Mouse (Mus musculus) forebrain, postnatal 0 days (tissue): ENCODE measurements around the gene Lrrc1. TPM values are rescaled to one million over a fixed set of nuclear protein-coding genes. Genes with fewer than 3 reads are reported as not detected.

Experiments
- ATAC-seq: fragments of 200-750 bp; cut with Nextera tagmentation; 2 replicates; pipeline ENCODE4 v1.8.0; 2017; ENCODE audit warnings: mild to moderate bottlenecking, moderate library complexity
- DNase-seq: peaks from one replicate; pipeline ENCODE4 v3.0.0-alpha.2; 2015
- H3K27ac ChIP-seq: fragments of 300-500 bp; sonication (generic); 2 replicates; pipeline ENCODE4 v1.5.1; 2014; ENCODE audit warnings: low read depth, mild to moderate bottlenecking, antibody characterized with exemption, low read length, moderate library complexity, mixed read lengths
- H3K27me3 ChIP-seq: fragments of 300-500 bp; sonication (generic); 2 replicates; pipeline ENCODE4 v1.6.1; 2014; ENCODE audit warnings: mild to moderate bottlenecking, low read length, mixed read lengths; ENCODE audit not compliant: insufficient read depth
- H3K36me3 ChIP-seq: fragments of 300-500 bp; sonication (generic); 2 replicates; pipeline ENCODE4 v1.6.1; 2014; ENCODE audit warnings: mild to moderate bottlenecking, moderate library complexity; ENCODE audit not compliant: insufficient read depth
- H3K4me1 ChIP-seq: fragments of 300-500 bp; sonication (generic); 2 replicates; pipeline ENCODE4 v1.6.1; 2014; ENCODE audit warnings: antibody characterized with exemption; ENCODE audit not compliant: insufficient read depth
- H3K4me2 ChIP-seq: fragments of 300-500 bp; sonication (generic); 2 replicates; pipeline ENCODE4 v1.6.1; 2014; ENCODE audit warnings: low read depth, mild to moderate bottlenecking, moderate library complexity
- H3K4me3 ChIP-seq: fragments of 300-500 bp; sonication (generic); 2 replicates; pipeline ENCODE4 v1.5.1; 2014; ENCODE audit warnings: low read depth, low read length, mixed read lengths
- H3K9ac ChIP-seq: fragments of 300-500 bp; sonication (generic); 2 replicates; pipeline ENCODE4 v1.6.1; 2014; ENCODE audit warnings: mild to moderate bottlenecking
- H3K9me3 ChIP-seq: fragments of 300-500 bp; sonication (generic); 2 replicates; pipeline ENCODE4 v1.6.1; 2016; ENCODE audit warnings: low read length
- CTCF ChIP-seq: sonication (generic); IDR thresholded peaks from 2 replicates; pipeline ENCODE4 v1.5.1; 2016; ENCODE audit warnings: antibody characterized with exemption, control low read depth, low read depth
- WGBS: fragments of 180-500 bp; shearing (Covaris S2); extraction: QIAGEN DNeasy Blood & Tissue Kit; methylation state at CpG from one replicate; pipeline ENCODE4 v1.1.7; 2014; 5-methylcytosine and 5-hydroxymethylcytosine counted together
- polyA plus RNA-seq: library from polyadenylated mRNA; unstranded; fragments of >200 nt; fragmentation: Nextera tagmentation; extraction: Ambion mirVana; gene quantifications from 2 replicates; pipeline ENCODE4 v1.2.1, GENCODE M21; 2015
- total RNA-seq: library from RNA; depleted of rRNA; stranded (reverse); fragments of >200 nt; gene quantifications from 2 replicates; pipeline ENCODE4 v1.2.3, GENCODE M21; 2014

The Lrrc1 gene
- total and polyA plus RNA-seq, 2 experiments from 2014 or later: 5.4 to 14.8 TPM

- H3K4me3 ChIP-seq: peak overlapping the region; percentile 82
- H3K27ac ChIP-seq: no peak overlapping the region
- DNase-seq (peak; percentile 49), ATAC-seq (0 out of 2 replicates have a peak, but pooled peaks have one; percentile 13)
- H3K4me2 ChIP-seq: peak overlapping the region; percentile 97
- peaks cover 8% of the 10 kb centered on the region; the same call in 1 of the 2 replicates for H3K4me1 ChIP-seq
- H3K27me3 ChIP-seq: no peaks in the 10 kb centered on the region
- 0 out of 2 replicates have a peak, but pooled peaks have one; percentile 19 for TF ChIP-seq CTCF
- H3K36me3 ChIP-seq: no peaks in the 10 kb centered on the region
- 1% methylated on average over 40 of the region's 40 CpGs for WGBS
- H3K9ac ChIP-seq: peak overlapping the region; percentile 70
- H3K9me3 ChIP-seq: no peaks in the 10 kb centered on the region
Measured at GRCm38 (mm10) chr9:77543351-77544321, 1.0 kb downstream of the Lrrc1 start.

- Histone ChIP-seq H3K4me1 (peaks cover 8% of the 10 kb centered on the region; the same call in 1 of the 2 replicates), H3K4me2 (no peak overlapping the region), H3K27me3 (no peaks in the 10 kb centered on the region), H3K9me3 (no peaks in the 10 kb centered on the region), H3K4me3 (no peak overlapping the region), H3K36me3 (no peaks in the 10 kb centered on the region), H3K27ac (no peak overlapping the region), H3K9ac (no peak overlapping the region)
- DNase-seq: no peak
- ATAC-seq: no peak
- WGBS: 96% methylated on average over 7 of the region's 7 CpGs
- TF ChIP-seq CTCF: no peak
Measured at GRCm38 (mm10) chr9:77541556-77541955, 3.1 kb downstream of the Lrrc1 start.

- no peak overlapping the region for H3K27ac ChIP-seq
- H3K9ac ChIP-seq: no peak overlapping the region
- H3K4me1 ChIP-seq: peaks cover 10% of the 10 kb centered on the region; the same call in 1 of the 2 replicates
- TF ChIP-seq CTCF: no peak
- DNase-seq: no peak
- H3K36me3 ChIP-seq: no peaks in the 10 kb centered on the region
- no peak for ATAC-seq
- H3K4me2 ChIP-seq: no peak overlapping the region
- WGBS: 92% methylated on average over 9 of the region's 9 CpGs
- no peaks in the 10 kb centered on the region for H3K27me3 ChIP-seq
- no peaks in the 10 kb centered on the region for H3K9me3 ChIP-seq
- no peak overlapping the region for H3K4me3 ChIP-seq
Measured at GRCm38 (mm10) chr9:77539232-77539631, 5.4 kb downstream of the Lrrc1 start.

- Histone ChIP-seq H3K27ac (no peak overlapping the region), H3K4me2 (no peak overlapping the region), H3K9ac (no peak overlapping the region), H3K27me3 (no peaks in the 10 kb centered on the region), H3K9me3 (no peaks in the 10 kb centered on the region), H3K36me3 (no peaks in the 10 kb centered on the region), H3K4me1 (peaks cover 6% of the 10 kb centered on the region; the same call in 1 of the 2 replicates), H3K4me3 (no peak overlapping the region)
- DNase-seq: no peak
- no peak for ATAC-seq
- no peak for TF ChIP-seq CTCF
- WGBS: 91% methylated on average over 10 of the region's 10 CpGs
Measured at GRCm38 (mm10) chr9:77537357-77537756, 7.3 kb downstream of the Lrrc1 start.

- DNase-seq: no peak
- Histone ChIP-seq H3K27ac (no peak overlapping the region), H3K4me1 (peaks cover 6% of the 10 kb centered on the region; the same call in 1 of the 2 replicates), H3K9me3 (no peaks in the 10 kb centered on the region), H3K4me2 (no peak overlapping the region), H3K36me3 (no peaks in the 10 kb centered on the region), H3K27me3 (no peaks in the 10 kb centered on the region), H3K4me3 (no peak overlapping the region), H3K9ac (no peak overlapping the region)
- TF ChIP-seq CTCF: no peak
- ATAC-seq: no peak
- 73% methylated on average over 7 of the region's 7 CpGs for WGBS
Measured at GRCm38 (mm10) chr9:77536832-77537231, 7.8 kb downstream of the Lrrc1 start.

- Histone ChIP-seq H3K27me3 (no peaks in the 10 kb centered on the region), H3K4me2 (no peak overlapping the region), H3K36me3 (no peaks in the 10 kb centered on the region), H3K9ac (no peak overlapping the region), H3K4me3 (no peak overlapping the region), H3K4me1 (peaks cover 6% of the 10 kb centered on the region; the same call in 1 of the 2 replicates), H3K27ac (no peak overlapping the region), H3K9me3 (no peaks in the 10 kb centered on the region)
- DNase-seq: peak; percentile 6
- no peak for ATAC-seq
- TF ChIP-seq CTCF: no peak
- WGBS: 43% methylated on average over 6 of the region's 6 CpGs
Measured at GRCm38 (mm10) chr9:77536286-77536685, 8.4 kb downstream of the Lrrc1 start.
